Mouse (Mus musculus) megakaryocyte, embryonic 14.5 days (primary cell): ENCODE measurements around the gene Ncf2.

Experiments
- FLI1 ChIP-seq: IDR thresholded peaks from 2 replicates; pipeline ENCODE4 v1.6.1; 2012; ENCODE audit warnings: low read length, inconsistent platforms, mixed read lengths
- GATA1 ChIP-seq: IDR thresholded peaks from 3 replicates; pipeline ENCODE4 v1.6.1; 2012; ENCODE audit warnings: mixed read lengths, low read length, inconsistent platforms, borderline replicate concordance

DNA sequence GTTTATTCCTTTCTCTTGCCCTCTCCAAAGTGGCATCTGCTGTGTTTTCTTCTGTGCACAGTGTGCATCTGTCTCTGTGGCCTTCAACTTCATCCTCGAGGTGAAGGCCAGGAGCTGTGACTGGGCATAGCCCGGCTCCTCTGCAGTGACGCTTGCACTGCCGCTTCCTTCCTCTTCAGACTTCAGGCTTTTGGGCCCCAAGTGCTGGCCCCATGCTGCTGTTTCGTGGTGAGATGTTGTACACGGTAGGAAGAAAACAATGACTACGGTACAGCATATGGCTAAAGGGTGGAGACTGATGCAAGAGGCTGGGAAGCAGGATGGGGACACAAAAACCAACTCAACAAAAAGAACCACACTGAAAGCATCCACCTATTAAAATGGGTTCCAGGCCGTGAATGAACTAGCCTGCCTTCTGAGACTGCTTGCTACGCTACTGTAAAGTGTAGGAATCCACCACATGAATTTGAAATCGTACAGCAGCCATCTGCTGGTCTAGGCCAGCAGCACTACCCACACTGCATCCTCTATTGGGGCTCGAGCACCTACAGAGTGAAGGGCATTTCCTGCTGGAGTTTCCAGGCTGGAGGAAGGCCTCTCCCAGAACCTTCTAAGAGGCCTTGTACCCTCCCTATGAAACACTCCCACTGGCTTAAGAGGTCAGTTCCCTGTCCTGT lies 38.2 kb downstream of the Ncf2 start:
- TF ChIP-seq GATA1 (no peak), FLI1 (no peak)
